Mouse (Mus musculus) right cerebral cortex, adult 18-20 months (tissue): ENCODE measurements at regions not wholly inside any gene's neighbourhood (a gene's known extent, or its start where the extent isn't known, plus 50 kb on each side); places are given as distances from the start of the nearest gene placed in this dataset.
A peak's percentile ranks its signal among the peaks of the same experiment; 100 is the strongest.

Experiments used
- DNase-seq: peaks from one replicate; pipeline ENCODE4 v3.0.0; 2022; ENCODE audit warnings: mixed read lengths

- no peak for DNase-seq
These were observed 452.4 kb upstream of the Got2 start for GRCm38 (mm10) chr8:96340702-96341101.

GRCm38 (mm10) chr8:96318367-96318766 lies 430.0 kb upstream of the Got2 start:
- no peak for DNase-seq

- no peak for DNase-seq
These were observed 420.8 kb upstream of the Got2 start for GRCm38 (mm10) chr8:96308989-96309718.

- no peak for DNase-seq
These were observed 408.3 kb upstream of the Got2 start for GRCm38 (mm10) chr8:96296643-96297042.

- DNase-seq: no peak
These were observed 402.4 kb upstream of the Got2 start for GRCm38 (mm10) chr8:96290740-96291139.

- no peak for DNase-seq
These were observed 401.2 kb upstream of the Got2 start for GRCm38 (mm10) chr8:96289519-96289918.

- DNase-seq: no peak
These were observed 400.2 kb upstream of the Got2 start for GRCm38 (mm10) chr8:96288525-96288924.

GRCm38 (mm10) chr8:96277479-96278138 lies 389.3 kb upstream of the Got2 start:
- DNase-seq: no peak

- no peak for DNase-seq
These were observed 388.7 kb upstream of the Got2 start for GRCm38 (mm10) chr8:96277058-96277457.

- peak; percentile 57 for DNase-seq
These were observed 367.9 kb upstream of the Got2 start for GRCm38 (mm10) chr8:96256294-96256693.

GRCm38 (mm10) chr8:96255811-96256210 lies 367.5 kb upstream of the Got2 start:
- DNase-seq: no peak

- no peak for DNase-seq
These were observed 357.7 kb upstream of the Got2 start for GRCm38 (mm10) chr8:96246017-96246416.

GRCm38 (mm10) chr8:96244549-96245152 lies 356.3 kb upstream of the Got2 start:
- DNase-seq: no peak

- DNase-seq: no peak
These were observed 350.1 kb upstream of the Got2 start for GRCm38 (mm10) chr8:96238406-96238805.

GRCm38 (mm10) chr8:96237940-96238339 lies 349.6 kb upstream of the Got2 start:
- no peak for DNase-seq

GRCm38 (mm10) chr8:96230412-96230811 lies 342.1 kb upstream of the Got2 start:
- DNase-seq: peak; percentile 52
